Mouse (Mus musculus) midbrain, embryonic 11.5 days (tissue): Measurements from ENCODE around the gene Alx3. TPM values are rescaled to one million over a fixed set of nuclear protein-coding genes. Genes with fewer than 3 reads are reported as not detected.
A peak's percentile ranks its signal among the peaks of the same experiment; 100 is the strongest.
"Not testable (repeated sequence)": the region's sequence is repeated elsewhere in the genome, so short reads cannot be mapped to it uniquely, and the experiment has no call there.

Experiments
- ATAC-seq: fragments of 200-750 bp; cut with Nextera tagmentation; 2 replicates; pipeline ENCODE4 v1.8.0; 2017; ENCODE audit warnings: moderate TSS enrichment, moderate library complexity; ENCODE audit not compliant: low FRiP score
- DNase-seq: peaks from one replicate; pipeline ENCODE4 v3.0.0; 2015; ENCODE audit warnings: low spot score; ENCODE audit errors: missing footprints
- H3K27ac ChIP-seq: fragments of 300-500 bp; sonication (generic); 2 replicates; pipeline ENCODE4 v1.5.1; 2014; ENCODE audit warnings: low read depth, low read length
- H3K27me3 ChIP-seq: fragments of 300-500 bp; sonication (generic); 2 replicates; pipeline ENCODE4 v1.6.1; 2014; ENCODE audit warnings: mild to moderate bottlenecking, low read length, moderate library complexity, mixed read lengths; ENCODE audit not compliant: control insufficient read depth, insufficient read depth
- H3K36me3 ChIP-seq: fragments of 300-500 bp; sonication (generic); 2 replicates; pipeline ENCODE4 v1.6.1; 2014; ENCODE audit warnings: mild to moderate bottlenecking, low read length, moderate library complexity, mixed read lengths; ENCODE audit not compliant: control insufficient read depth, insufficient read depth
- H3K4me1 ChIP-seq: fragments of 300-500 bp; sonication (generic); 2 replicates; pipeline ENCODE4 v1.6.1; 2014; ENCODE audit warnings: low read length; ENCODE audit not compliant: control insufficient read depth, insufficient read depth
- H3K4me2 ChIP-seq: fragments of 300-500 bp; sonication (generic); 2 replicates; pipeline ENCODE4 v1.6.1; 2014; ENCODE audit warnings: mild to moderate bottlenecking, moderate library complexity
- H3K4me3 ChIP-seq: fragments of 300-500 bp; sonication (generic); 2 replicates; pipeline ENCODE4 v1.5.1; 2014; ENCODE audit warnings: low read depth, low read length
- H3K9ac ChIP-seq: fragments of 300-500 bp; sonication (generic); 2 replicates; pipeline ENCODE4 v1.6.1; 2014; ENCODE audit warnings: low read length
- H3K9me3 ChIP-seq: fragments of 300-500 bp; sonication (generic); 2 replicates; pipeline ENCODE4 v1.6.1; 2016; ENCODE audit warnings: low read length; ENCODE audit not compliant: control insufficient read depth
- WGBS: fragments of 180-500 bp; shearing (Covaris S2); extraction: QIAGEN DNeasy Blood & Tissue Kit; methylation state at CpG from one replicate; pipeline ENCODE4 v1.1.7; 2014; 5-methylcytosine and 5-hydroxymethylcytosine counted together
- polyA plus RNA-seq: library from polyadenylated mRNA; unstranded; fragments of >200 nt; fragmentation: Nextera tagmentation; extraction: Ambion mirVana; gene quantifications from 2 replicates; pipeline ENCODE4 v1.2.1, GENCODE M21; 2014

Gene Alx3
- polyA plus RNA-seq, 1 experiment from 2014 or later: 3.3 TPM

DNA sequence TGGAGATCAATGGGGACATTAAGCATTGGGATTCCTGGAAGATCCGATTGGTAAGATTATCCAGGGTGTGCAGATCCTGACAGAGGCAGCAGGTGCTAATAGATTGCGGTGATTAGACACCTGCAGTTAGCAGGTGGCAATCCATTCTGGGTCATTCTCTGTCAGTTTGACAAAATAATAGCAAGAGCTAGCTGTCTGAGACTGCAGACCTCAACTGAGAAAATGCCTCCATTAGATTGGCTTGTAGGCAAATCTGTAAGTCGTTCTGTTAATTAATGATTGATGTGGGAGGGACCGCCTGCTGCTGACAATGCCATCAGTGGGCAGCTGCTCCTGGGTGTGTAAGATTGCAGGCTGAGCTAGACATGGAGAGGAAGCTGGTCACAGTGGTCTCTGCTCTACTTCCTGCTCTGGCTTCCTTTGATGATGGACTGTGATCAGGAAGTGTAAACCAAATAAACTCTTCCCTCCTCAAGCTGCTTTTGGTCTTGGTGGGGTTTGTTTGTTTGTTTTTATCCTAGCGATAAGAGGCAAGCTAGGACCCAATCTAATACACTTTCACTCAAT lies 42.9 kb downstream of the Alx3 start:
- DNase-seq: peak; percentile 64
- H3K9ac ChIP-seq: no peak overlapping the region
- H3K27ac ChIP-seq: no peak overlapping the region
- 78% methylated on average over 5 of the region's 5 CpGs for WGBS
- H3K9me3 ChIP-seq: no peaks in the 10 kb centered on the region
- no peak overlapping the region for H3K4me2 ChIP-seq
- H3K27me3 ChIP-seq: no peaks in the 10 kb centered on the region
- no peak overlapping the region for H3K4me3 ChIP-seq
- ATAC-seq: no peak
- H3K36me3 ChIP-seq: no peaks in the 10 kb centered on the region
- H3K4me1 ChIP-seq: no peaks in the 10 kb centered on the region

DNA sequence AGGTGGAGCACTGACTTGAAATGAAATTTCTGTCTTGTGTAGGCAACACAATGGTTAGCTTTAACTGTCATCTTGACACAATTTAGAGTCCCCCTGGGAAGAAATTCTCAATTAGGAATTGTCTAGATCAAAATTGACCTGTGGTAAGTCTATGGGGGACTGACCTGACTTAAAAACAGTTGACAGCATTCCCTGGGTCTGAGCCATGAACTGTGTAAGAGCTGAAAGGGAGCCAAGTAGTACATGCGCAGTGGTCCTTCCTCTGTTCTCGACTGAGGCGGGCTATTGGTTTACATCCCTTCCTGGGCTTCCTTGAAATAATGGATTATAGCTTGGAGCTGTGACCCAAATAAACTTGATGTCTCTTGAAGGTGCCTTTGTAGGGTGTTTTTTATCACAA lies 52.1 kb downstream of the Alx3 start:
- WGBS: 97% methylated on average over 3 of the region's 3 CpGs
- Histone ChIP-seq H3K9me3 (no peaks in the 10 kb centered on the region), H3K4me3 (no peak overlapping the region), H3K27me3 (no peaks in the 10 kb centered on the region), H3K4me2 (no peak overlapping the region), H3K4me1 (no peaks in the 10 kb centered on the region), H3K27ac (no peak overlapping the region), H3K36me3 (no peaks in the 10 kb centered on the region), H3K9ac (no peak overlapping the region)
- ATAC-seq (no peak), DNase-seq (no peak)

DNA sequence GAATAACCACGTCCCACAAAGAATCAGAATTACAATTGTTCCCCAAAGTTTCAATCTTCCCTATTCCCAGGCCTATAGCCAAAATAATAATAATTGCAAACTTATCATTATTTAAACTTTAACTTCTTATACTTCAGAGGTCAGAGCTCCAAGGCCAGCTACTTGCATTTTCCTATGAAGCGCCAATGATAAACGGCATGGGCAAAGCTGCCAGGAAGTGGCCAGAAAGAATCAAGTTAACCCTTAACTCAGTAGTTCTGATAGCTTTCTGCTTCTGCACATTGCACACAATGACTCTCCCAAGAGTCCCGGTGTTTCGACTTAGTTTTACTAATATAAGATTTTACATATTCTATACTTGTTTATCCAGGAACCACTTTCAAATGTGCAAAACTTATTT lies 55.4 kb downstream of the Alx3 start:
- H3K36me3 ChIP-seq, H3K4me2 ChIP-seq, H3K9ac ChIP-seq, DNase-seq, H3K9me3 ChIP-seq, ATAC-seq, H3K4me1 ChIP-seq, H3K4me3 ChIP-seq, H3K27me3 ChIP-seq, H3K27ac ChIP-seq: not testable (repeated sequence)
- WGBS: 82% methylated on average over 5 of the region's 5 CpGs

DNA sequence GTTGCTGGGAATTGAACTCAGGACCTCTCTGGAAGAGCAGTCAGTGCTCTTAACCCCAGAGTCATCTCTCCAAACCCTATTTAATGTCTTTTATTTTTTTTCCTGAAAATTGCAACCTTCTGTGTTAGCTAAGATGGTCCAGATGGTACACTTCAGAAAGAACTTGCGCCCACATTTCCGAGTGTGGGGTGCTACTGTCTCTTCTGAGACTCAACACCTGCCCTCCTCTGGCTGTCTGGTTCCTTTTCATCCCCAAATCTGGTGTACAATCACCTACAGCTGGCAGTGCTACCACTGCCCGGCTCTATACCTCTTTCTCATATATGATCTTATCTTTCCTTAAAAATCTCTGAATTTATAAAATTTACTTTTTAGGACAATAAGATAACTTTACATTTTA lies 58.1 kb downstream of the Alx3 start:
- Histone ChIP-seq H3K27ac (no peak overlapping the region), H3K4me2 (no peak overlapping the region), H3K4me1 (no peaks in the 10 kb centered on the region), H3K4me3 (no peak overlapping the region), H3K36me3 (no peaks in the 10 kb centered on the region), H3K9ac (no peak overlapping the region), H3K27me3 (no peaks in the 10 kb centered on the region), H3K9me3 (no peaks in the 10 kb centered on the region)
- DNase-seq: no peak
- 93% methylated on average over 3 of the region's 3 CpGs for WGBS
- ATAC-seq: no peak

DNA sequence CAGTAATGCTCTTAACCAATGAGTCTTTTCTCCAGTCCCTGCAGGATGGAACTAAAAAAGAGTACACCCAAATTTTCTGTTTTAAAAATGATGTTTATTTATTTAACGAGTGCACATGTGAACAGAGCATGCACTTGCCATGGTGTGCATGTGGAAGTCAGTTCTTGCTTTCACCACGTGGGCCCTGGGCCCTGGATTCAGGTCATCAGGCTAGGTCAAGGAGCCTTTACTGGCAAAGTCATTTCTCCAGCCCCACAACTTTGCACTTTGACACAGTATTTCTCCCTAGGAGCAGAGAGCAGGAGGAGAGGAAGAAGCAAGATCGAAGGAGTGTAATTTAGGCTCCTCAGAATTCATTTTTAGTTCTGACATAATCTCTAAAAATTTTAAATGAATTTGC lies 60.0 kb downstream of the Alx3 start:
- Histone ChIP-seq H3K4me2 (no peak overlapping the region), H3K9ac (no peak overlapping the region), H3K4me1 (no peaks in the 10 kb centered on the region), H3K27ac (no peak overlapping the region), H3K27me3 (no peaks in the 10 kb centered on the region), H3K36me3 (no peaks in the 10 kb centered on the region), H3K4me3 (no peak overlapping the region), H3K9me3 (no peaks in the 10 kb centered on the region)
- DNase-seq (no peak), ATAC-seq (no peak)
- WGBS: 82% methylated on average over 3 of the region's 3 CpGs

Other genes starting within 250 kb of the Alx3 start
- gene Kcnc4, start 135.5 kb upstream of the Alx3 start, polyA plus RNA-seq: 0.03 and 0.04 TPM in 2 replicates
- 1.8 and 1.9 TPM in 2 replicates for gene Slc6a17, start 77.0 kb upstream of the Alx3 start, polyA plus RNA-seq
- gene Ubl4b, start 40.0 kb upstream of the Alx3 start, polyA plus RNA-seq: not detected in 2 replicates
- gene Gm10961, start 36.3 kb downstream of the Alx3 start, polyA plus RNA-seq: not detected in 2 replicates
- 87.6 and 90.6 TPM in 2 replicates for gene Strip1, start 36.7 kb downstream of the Alx3 start, polyA plus RNA-seq
- 127 and 132 TPM in 2 replicates for gene Ahcyl1, start 101.5 kb downstream of the Alx3 start, polyA plus RNA-seq
- 4.6 and 5.7 TPM in 2 replicates for gene Csf1, start 165.4 kb downstream of the Alx3 start, polyA plus RNA-seq